Mouse (Mus musculus) adrenal gland, postnatal 25 days (tissue): Measurements from ENCODE around the gene Mrps23. TPM values are rescaled to one million over a fixed set of nuclear protein-coding genes. Genes with fewer than 3 reads are reported as not detected.

ENCODE experiments used
- DNase-seq: peaks from one replicate; pipeline ENCODE4 v3.0.0; 2021; ENCODE audit warnings: mixed read lengths
- total RNA-seq: library from RNA; stranded (reverse); gene quantifications from 2 replicates; pipeline ENCODE4 v1.2.3, GENCODE M21; 2021

Mrps23 gene
- total RNA-seq, 1 experiment from 2014 or later, result 199 TPM

GRCm38 (mm10) chr11:88211824-88212582 is 7.8 kb downstream of the Mrps23 start:
- no peak for DNase-seq

DNA sequence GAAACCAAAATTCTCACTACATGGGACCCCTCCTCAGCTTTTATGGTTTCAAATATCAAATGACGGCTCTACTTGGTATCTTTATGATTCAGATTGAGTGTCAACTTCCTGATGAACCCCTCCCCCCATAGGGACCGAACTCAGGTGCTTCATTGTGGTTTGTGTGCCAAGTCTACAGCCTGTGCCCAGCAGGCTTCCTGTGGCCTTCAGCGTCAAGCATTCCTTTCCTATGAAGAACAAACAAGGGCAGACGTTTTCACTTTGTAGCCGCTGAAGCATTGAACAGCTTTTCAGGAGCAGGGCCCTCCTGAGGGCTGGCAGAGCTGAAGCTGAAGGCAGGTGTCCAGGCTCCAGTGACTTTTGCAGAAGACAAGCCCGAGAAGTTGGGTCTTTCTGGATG is 9.6 kb downstream of the Mrps23 start:
- DNase-seq, result no peak

DNA sequence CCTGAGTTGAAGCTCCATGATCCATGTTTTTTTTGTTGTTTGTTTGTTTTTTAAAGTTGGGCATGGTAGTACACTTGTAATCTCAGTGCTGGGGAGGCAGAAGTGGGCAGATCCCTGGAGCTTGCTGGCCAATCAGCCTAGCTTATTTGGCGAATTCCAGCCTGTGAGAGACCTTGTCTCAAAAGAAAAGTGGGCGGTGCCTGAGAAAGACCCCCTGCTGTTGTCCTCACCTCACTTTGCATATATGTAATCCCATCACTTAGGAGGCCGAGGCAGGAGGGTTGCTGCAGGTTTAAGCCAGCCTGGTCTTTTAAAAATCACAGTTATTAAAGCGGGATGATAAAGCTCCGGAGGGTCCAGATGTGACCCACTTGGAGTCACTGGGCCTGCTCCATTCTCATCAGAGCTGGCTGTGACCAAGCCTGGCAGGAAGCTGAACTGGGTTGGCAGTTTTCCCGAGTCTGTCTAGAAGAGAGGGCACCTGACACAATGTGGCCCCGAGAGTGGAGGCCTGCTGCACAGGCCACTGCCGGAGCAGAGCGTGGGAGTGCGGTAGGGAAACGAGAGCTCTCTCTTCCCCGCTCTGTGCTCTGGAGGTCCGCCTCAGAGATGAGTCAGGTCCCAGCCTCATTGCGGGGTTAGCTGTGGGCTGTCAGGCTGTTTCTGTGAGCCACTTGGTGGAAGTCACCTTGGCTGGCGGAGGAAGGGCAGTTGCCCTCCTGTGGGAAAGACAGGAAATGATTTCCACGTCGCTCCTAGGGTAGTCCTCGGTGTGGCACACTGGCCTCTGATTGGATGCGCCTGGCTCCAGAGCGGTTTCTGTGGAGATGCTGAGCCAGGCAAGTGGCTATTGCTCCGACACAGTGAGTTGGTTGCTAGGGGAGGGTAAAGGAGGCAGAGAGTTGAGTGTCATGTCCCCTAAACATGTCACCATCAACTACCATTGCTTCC is 11.0 kb downstream of the Mrps23 start:
- peak; percentile 61 for DNase-seq

GRCm38 (mm10) chr11:88216231-88216685 is 12.1 kb downstream of the Mrps23 start:
- DNase-seq, result peak; percentile 67

GRCm38 (mm10) chr11:88218155-88218554 is 14.0 kb downstream of the Mrps23 start:
- no peak for DNase-seq

GRCm38 (mm10) chr11:88218586-88218985 is 14.4 kb downstream of the Mrps23 start:
- no peak for DNase-seq

DNA sequence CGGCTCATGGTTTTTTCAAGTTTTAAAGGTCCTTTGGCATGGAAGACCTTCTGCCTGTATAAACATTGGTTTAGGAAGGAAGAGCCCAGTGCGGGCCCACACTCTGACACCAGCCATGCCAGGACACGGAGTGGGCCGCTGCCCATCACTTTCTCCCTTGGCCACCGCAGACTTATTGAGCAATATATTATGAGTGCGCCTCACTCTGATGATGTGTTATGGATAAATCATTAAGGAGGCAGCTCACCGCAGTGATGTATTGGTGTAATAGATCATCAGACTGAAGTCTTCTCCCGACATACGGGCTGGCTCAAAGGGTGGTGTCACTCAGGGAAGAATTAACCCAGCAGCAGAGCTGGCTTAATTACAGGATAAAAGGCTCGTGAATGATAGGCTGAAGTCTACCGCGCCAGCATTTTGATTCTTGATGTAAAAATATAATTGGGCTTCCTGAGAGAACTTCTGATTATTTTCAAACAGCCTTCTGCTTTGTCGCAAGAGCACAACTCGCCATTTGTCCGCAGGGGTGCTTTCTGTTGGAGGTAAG is 17.8 kb downstream of the Mrps23 start:
- DNase-seq, result no peak

- no peak for DNase-seq
These were observed 23.1 kb downstream of the Mrps23 start for GRCm38 (mm10) chr11:88227001-88227957.

- no peak for DNase-seq
These were observed 27.1 kb downstream of the Mrps23 start for GRCm38 (mm10) chr11:88231213-88231790.

DNA sequence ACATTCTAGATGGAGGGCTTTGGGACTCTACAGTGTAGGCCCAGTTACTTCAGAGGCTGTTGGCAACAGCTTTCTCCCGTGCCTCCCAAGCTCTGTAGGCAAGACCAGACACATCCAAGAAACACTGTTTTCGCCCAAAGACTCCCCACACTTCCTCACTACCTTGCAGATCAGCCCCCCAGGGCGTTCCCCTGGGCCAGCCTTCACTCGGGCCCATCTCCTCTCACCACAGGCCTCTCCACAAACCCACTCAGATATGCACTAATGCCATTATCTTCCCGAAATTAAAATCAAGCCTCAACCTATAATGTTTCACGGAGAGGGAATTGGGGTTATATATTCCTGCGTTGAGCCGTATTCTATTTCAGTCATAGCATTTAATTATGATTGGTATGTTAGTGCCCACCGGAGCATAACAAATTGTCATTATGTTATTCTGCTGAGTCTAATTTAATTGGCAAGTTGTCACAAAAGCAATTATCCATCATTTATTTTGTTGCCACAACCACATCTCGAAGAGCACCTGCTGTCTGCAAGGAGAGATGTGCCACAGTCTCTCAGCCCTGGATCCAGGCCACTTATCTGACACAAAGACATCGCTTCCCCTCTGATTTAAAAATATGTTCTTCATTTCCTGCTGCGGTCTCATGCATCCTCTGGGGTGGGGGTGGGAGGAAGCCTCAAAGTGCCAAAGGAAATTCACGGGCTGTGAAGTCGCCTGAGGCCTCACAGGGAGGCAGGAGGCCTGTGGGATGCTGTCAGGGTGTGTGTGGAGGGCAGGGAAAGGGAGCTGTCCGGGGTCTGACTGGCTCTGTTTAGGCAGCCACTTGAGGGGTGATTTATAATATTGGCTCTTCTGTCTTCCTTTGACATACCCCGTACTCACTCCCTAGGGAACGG is 29.6 kb downstream of the Mrps23 start:
- DNase-seq, result no peak

DNA sequence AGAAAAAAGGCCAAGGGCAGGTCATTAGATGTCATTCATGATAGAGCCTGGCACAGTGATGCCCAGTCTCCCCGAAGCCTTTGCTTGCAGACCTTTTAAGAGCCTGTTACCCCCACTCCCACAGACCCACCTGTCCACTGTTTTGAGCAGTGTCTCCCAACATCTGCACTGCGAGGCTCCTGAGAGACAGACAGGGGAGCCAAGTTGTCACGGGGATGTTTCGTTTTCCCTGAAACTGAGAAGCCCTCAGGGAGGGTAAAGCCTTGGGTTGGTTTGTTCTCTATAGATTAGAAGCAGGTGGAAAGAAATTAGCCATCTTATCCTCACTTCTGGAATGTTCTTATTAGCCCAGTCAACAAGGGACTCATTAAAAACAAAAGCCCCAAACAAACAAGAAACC is 30.6 kb downstream of the Mrps23 start:
- no peak for DNase-seq

DNA sequence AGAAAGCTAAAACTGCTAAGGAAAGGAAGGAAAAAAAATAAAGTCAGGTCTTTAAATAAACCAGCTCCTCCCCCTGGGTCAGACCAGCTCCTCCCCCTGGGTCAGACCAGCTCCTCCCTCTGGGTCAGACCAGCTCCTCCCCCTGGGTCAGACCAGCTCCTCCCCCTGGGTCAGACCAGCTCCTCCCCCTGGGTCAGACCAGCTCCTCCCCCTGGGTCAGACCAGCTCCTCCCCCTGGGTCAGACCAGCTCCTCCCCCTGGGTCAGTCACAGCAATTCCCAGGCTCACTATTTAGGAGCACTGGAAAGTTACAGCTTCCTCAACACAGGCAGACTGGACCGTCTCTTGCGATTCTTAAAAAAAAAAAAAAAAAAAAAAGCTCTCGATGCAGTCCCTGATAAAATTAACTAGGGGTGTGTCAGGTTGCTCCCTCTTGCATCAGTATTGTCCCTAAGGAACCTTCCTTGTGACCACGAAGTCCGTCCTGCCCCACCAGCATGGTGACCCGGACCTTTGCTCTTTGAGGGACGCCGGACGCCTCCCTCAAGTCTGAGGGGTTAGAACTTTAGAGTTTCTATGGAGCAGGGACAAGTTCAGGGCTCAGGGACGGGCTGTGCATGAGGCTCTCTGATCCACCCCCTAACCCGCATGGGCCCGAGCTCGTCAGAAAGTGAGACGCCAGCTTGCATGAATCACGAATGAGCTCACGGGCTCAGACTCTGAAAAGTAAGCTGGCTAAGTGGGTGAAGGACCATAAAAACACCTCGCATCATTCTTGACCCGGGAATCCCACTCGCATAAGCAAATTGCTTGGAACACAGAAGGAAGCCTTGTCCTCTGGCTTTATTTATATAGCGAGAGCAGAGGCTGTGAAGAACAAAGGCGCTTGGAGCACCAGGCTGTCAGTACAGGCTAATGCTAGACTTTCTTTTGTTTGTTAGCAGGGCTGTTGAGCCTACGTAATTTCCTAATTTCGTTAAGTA is 31.3 kb downstream of the Mrps23 start:
- peak; percentile 60 for DNase-seq

GRCm38 (mm10) chr11:88240275-88240674 is 36.1 kb downstream of the Mrps23 start:
- DNase-seq, result no peak

- DNase-seq, result no peak
These were observed 36.7 kb downstream of the Mrps23 start for GRCm38 (mm10) chr11:88240736-88241353.

DNA sequence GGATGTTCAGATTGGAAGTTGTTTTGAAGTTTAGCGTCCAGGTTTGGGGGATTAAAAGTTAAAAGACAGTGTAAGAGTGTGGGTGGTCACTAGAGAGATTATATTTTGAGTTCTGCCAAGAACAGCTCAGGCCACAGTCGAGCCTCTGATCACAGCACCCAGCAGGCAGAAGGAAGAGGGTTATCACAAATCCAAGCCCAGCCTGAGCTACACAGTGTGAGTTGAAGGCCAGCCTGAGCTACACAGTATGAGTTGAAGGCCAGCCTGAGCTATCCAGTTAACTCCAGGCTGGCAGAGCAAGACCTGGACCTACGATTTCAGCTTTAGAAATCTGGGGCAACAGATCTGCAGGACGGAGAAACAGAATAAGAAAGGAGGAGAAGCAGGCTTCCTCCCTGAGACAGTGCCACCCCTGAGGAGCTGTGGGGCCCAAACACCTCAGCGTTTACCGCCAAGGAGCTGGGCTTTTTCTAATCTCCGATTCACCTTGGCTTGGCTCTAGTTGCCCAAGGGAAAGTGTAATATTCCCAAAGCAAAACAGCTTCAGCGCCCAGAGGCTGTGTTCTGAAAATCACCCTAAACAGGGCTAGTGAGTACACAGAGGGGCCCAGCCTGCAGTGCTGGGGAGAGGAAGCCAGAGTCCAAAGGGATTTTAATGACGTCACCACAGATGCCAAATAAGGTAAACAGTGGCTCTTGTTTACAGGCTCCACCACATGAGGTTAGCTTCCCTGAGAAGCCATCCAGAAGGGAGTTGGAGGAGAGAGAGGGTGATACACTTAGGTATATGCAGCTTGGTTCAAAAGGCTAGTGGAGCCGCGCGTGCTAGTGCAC is 37.5 kb downstream of the Mrps23 start:
- no peak for DNase-seq

- no peak for DNase-seq
These were observed 41.5 kb downstream of the Mrps23 start for GRCm38 (mm10) chr11:88245581-88246170.

DNA sequence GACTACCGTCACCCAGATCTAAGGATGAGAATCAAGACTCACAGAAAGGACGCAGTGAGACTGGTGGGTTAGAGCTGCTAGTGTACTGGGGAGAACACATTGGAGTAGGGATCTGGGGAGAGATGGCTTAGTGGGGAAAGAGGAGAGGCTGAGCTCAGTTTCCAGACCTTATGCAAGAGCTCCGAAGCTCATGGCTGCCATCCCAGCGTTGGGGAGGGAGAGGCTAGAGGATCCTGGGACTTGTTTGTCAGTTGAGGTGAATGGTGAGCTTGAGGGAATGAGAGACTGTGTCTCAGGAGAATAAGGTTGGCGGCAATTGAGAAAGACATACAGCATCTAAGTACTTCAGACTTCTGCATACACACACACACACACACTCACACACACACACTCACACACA is 44.4 kb downstream of the Mrps23 start:
- DNase-seq, result no peak
